Mouse (Mus musculus) cortical plate, adult 2 months (tissue): Measurements from ENCODE around the gene Ccdc127. TPM values are rescaled to one million over a fixed set of nuclear protein-coding genes. Genes with fewer than 3 reads are reported as not detected.

Source experiments
- H3K27ac ChIP-seq: fragments of 200-500 bp; 2 replicates; pipeline ENCODE4 v1.5.1; 2012; ENCODE audit warnings: low read length, control low read depth, inconsistent platforms; ENCODE audit not compliant: insufficient read depth
- H3K4me1 ChIP-seq: fragments of 200-500 bp; 2 replicates; pipeline ENCODE4 v1.6.1; 2011; ENCODE audit warnings: low read length; ENCODE audit not compliant: control insufficient read depth, insufficient read depth
- H3K4me3 ChIP-seq: fragments of 200-500 bp; 2 replicates; pipeline ENCODE4 v1.5.1; 2011; ENCODE audit warnings: mild to moderate bottlenecking, low read length, control low read depth; ENCODE audit not compliant: insufficient read depth
- CTCF ChIP-seq: fragments of 200-500 bp; IDR thresholded peaks from 2 replicates; pipeline ENCODE4 v1.5.1; 2011; ENCODE audit warnings: mild to moderate bottlenecking, control low read depth, low read length; ENCODE audit not compliant: insufficient read depth; ENCODE audit errors: extremely low read depth
- POLR2A ChIP-seq: fragments of 200-500 bp; IDR thresholded peaks from 2 replicates; pipeline ENCODE4 v1.6.1; 2011; ENCODE audit warnings: mild to moderate bottlenecking, low read length, control low read depth; ENCODE audit not compliant: insufficient read depth; ENCODE audit errors: extremely low read depth
- polyA plus RNA-seq: library from polyadenylated mRNA; depleted of rRNA; stranded (reverse); fragments of >200 nt; gene quantifications from 2 replicates; pipeline ENCODE4 v1.2.3, GENCODE M21; 2012; rRNA removed

Gene Ccdc127
- polyA plus RNA-seq = 34.5 and 34.7 TPM in 2 replicates

DNA sequence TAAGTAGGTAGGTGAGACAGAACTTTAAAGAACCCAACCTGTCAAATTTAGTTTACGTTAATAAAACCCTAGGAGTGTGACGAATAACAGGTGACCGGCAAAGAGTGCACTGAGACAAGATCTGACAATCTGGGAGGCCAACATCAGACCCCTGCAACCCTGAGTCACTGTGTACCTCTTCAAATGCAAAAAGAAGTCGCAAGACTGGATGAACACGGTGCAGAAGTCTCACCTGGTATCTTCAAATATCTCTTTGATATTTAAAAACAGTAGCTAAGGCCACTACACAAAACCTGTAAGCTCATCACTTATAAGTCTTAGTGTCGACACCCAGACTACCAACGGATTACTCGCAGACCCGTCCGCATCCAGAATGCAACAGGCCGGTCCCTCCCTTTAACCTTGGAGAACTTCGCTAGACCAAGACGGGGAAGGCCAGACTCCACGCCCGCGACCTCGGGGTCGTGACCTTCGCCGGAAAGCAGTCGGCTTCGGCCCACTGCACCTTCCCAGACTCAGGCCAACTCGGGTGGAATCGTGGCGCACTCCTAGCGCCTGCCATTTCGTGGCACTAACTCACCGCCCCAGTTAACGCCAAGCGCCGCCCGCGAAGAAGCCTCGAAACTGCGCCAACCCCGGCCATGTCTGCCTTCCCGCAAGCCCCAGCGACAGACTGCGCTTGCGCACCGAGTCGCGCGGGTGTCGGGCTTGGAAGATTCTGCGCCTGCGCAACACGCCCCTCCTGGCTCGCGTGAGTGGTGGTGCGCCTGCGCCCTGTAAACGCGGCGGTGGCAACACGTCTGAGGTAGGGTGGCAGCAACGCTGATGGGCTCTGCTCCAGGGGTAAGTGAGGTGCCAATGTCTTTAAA, at the start of gene Ccdc127, which contains the start of gene Sdha:
Gene Ccdc127, plus strand, starts transcription at position 744 of the 869 bp plus-strand sequence.
Gene Sdha, minus strand, starts transcription at position 715 of the 869 bp plus-strand sequence.
- Histone ChIP-seq H3K4me3 (peak within 1 kb of the TSS; percentile 77), H3K27ac (peak within 1 kb of the TSS; percentile 89), H3K4me1 (peaks cover 1% of the 10 kb centered on the region; the same call in 1 of the 2 replicates)
- TF ChIP-seq POLR2A (peak; percentile 94), CTCF (no peak)

DNA sequence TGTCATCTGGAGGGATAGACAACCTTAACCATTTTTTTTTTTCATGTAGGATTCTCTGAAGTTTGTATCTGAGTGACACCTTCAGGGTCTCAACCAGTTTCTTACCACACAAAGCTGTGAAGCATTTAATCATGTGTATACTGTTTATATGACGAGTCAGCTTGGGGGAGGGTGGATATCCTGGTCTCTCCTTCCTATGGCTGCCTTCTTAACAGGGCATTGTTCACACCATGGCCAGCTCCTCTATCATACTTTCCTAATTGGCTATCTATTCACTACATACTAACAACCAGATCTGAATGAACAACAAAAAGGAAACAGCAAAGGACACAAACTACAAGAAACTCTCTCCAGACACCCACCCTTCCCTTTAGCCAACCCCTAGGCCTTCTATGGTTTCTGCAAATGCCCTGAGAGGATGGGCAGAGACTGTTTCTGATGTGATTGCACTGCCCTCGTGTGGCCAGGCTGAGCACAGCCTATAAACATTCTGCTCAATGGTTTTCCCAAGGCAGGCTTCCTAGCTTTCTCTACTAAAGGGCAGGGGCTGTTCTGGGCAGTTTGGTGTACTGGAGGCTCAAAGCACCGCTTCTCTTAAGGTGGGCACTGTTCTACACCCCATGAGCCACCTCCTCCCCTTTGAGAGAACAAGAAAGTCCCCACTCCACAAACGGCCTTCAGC, 49.0 kb upstream of the Ccdc127 start:
- TF ChIP-seq CTCF (peak; percentile 96), POLR2A (no peak)
- no peak overlapping the region for H3K4me3 ChIP-seq
- no peaks in the 10 kb centered on the region for H3K4me1 ChIP-seq
- no peak overlapping the region for H3K27ac ChIP-seq

DNA sequence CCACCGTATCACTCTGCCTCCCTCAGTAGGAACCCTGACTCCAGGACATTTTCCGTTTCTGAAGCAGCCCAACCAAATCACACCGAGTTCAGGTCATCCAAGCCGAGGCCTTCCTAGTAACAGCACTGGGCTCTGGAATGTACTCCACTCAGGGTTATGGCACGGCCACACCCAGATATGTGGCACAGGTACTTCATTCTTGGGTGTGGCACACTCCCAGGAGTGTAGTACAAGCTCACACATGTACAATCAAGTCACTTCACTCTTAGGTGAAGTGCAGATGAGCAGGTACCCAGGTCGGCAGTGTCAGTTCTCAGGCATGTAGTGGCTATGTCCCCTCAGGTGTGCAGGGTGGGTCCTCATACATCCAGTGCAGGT, 48.5 kb upstream of the Ccdc127 start:
- Histone ChIP-seq H3K4me1 (no peaks in the 10 kb centered on the region), H3K27ac (no peak overlapping the region), H3K4me3 (no peak overlapping the region)
- TF ChIP-seq CTCF (no peak), POLR2A (no peak)

DNA sequence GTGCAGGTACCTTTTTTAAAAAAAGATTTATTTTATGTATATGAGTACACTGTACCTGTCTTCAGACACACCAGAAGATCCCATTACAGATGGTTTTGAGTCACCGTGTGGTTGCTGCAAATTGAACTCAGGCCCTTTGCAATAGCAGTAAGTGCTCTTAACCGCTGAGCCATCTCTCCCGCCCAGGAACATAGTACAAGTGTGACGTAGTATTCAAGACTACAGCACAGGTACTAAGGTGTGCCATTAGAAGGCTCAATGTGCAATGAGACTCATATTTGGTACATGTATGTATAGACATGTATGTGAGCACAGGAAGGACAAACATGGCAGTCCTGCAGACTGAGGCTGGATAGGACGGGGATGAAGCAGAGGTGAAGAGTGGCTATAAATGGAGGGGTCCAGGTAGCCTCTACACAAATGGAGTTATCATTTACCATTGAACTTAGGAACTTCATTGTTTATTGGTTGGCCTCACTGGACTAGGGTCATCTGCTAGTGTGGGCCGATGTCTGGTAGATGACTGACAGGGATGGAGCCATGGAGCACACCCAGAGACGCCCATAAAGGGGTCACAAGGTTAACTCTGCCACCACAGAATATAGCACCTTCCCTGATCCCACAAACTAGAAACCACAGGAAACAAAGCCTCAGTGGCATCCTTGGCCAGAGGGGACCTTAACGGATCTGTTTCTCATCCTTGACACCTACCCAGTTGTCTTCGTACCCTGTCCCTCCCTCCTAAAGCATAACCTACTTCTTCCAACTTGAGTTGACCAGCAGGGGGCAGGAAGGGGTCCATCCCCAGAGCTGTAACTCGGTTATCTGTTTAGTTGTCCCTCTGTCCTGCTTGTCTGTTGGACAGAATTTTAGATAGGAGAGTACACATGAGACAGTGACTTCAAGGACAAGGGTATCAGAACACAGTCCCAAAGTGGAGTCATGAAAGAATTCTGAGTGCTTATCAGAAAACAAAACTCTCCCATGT, 47.8 kb upstream of the Ccdc127 start:
- Histone ChIP-seq H3K4me1 (no peaks in the 10 kb centered on the region), H3K27ac (no peak overlapping the region), H3K4me3 (no peak overlapping the region)
- peak; percentile 31; the same call in 1 of the 2 replicates for TF ChIP-seq CTCF
- TF ChIP-seq POLR2A = no peak

DNA sequence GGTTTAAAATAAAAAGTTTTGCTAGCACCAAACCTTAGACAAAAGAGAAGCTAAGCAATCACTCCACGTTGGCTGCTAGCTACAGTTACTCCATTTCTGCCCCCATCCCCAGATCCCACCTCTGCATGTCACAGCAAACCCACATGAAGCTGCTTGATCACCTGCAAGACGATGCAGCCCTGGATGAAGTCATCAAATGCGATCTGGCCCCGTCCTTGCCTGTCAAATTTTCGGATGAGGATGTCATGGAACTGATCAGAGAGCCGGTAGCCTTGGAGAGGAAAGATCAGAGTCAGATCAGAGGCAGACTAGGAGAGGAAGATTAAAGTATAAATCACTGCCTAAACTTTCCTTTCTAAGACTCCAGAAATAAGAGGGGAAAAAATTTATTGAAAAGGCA, 44.7 kb upstream of the Ccdc127 start:
- Histone ChIP-seq H3K4me3 (no peak overlapping the region), H3K27ac (no peak overlapping the region), H3K4me1 (no peaks in the 10 kb centered on the region)
- TF ChIP-seq POLR2A = no peak
- TF ChIP-seq CTCF = no peak

DNA sequence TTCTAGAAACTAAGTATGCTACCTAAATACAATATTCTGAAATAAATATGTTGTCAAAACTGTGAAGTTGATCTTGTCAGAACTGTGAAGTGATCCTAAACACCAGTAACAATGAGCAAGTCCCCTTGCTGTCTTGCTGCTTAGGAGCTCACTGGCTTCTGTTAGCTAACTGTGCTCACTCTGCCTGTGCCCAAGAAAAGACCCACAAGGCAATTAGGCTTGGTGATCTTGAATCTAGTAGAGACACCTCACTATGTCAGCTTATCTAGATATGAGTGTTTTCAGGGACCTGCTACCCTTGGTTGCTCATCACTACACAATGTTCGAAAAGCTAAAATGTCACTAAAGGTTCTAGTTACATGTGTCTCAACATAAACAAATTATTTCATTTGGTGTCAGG, 44.3 kb upstream of the Ccdc127 start:
- Histone ChIP-seq H3K27ac (no peak overlapping the region), H3K4me1 (no peaks in the 10 kb centered on the region), H3K4me3 (no peak overlapping the region)
- TF ChIP-seq POLR2A (no peak), CTCF (no peak)

DNA sequence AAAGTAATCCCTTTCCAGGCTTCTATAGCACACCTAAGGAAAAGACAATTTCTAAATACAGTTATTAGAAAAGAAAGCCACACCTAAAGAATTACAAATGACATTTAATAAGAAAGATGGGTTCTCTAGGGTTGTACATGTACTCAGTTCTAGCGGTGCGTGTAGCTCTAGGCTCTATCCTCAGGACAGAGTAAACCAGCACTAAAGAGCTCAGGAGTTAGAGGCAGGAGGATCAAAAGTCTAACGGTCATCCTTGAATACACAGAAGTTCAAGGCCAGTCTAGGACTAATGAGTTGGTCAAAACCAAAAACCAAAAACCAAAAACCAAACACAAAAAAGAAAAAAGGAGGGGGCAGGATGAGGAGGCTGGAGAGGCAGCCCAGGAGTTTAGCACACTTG, 35.5 kb upstream of the Ccdc127 start:
- no peaks in the 10 kb centered on the region for H3K4me1 ChIP-seq
- no peak overlapping the region for H3K4me3 ChIP-seq
- H3K27ac ChIP-seq = no peak overlapping the region
- TF ChIP-seq POLR2A (no peak), CTCF (no peak)

DNA sequence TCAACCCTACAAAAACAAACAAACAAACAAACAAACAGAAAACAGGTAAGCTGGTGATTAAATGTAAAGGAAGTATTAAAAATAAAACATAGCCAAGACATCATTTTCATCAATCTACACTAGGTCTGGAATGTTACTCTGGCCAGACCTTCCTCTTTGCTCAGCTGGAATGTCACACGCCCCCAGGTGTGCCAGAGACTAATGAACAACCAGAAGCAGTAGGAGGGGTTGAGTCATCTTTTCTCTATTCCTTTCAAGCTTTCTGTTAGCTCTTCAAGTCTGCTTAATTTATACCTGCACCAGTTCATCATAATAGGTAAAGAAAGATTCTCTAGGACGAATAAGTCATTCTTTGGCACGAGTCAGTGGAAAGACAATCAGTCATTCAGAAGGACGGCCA, 33.7 kb upstream of the Ccdc127 start:
- H3K27ac ChIP-seq = no peak overlapping the region
- TF ChIP-seq POLR2A (no peak), CTCF (no peak)
- H3K4me3 ChIP-seq = peak overlapping the region; percentile 82
- H3K4me1 ChIP-seq = no peaks in the 10 kb centered on the region

DNA sequence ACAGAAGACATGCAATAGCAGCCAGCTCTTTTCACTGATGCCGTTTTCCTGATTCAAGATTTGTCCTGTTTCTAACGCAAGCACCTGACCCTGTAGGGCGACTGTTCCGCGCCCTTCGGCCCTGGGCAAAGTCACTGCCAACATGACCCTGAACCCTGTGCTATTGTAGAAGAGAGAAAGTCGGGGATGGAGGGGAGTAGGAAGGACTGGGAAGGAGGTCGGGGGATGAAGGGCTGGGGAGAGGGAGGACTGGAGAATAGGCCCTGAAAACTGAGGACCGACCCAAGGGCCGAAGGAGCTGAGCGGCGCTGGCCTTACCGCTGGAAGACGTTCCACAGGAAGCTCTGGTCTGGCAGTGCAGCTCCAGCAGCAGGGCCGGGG, 33.3 kb upstream of the Ccdc127 start:
- 0 out of 2 replicates have a peak overlapping the region, but pooled peaks have one; percentile 5 for H3K27ac ChIP-seq
- no peaks in the 10 kb centered on the region for H3K4me1 ChIP-seq
- peak overlapping the region; percentile 82 for H3K4me3 ChIP-seq
- TF ChIP-seq CTCF = no peak
- no peak for TF ChIP-seq POLR2A
